Mouse (Mus musculus): ENCODE results near the gene Hoxd10. TPM values are rescaled to one million over a fixed set of nuclear protein-coding genes. Genes with fewer than 3 reads are reported as not detected.
A peak's percentile ranks its signal among the peaks of the same experiment; 100 is the strongest.

The Hoxd10 gene
- total RNA-seq (2014; rRNA removed; ENCODE audit: low replicate concordance) = not detected in 2 replicates
- polyA plus RNA-seq (2015; fragmentation: Nextera tagmentation; extraction: Ambion mirVana) = 0.08 TPM in 1 of 2 replicates, not detected in the other

- 3% methylated on average over 56 of the region's 56 CpGs for WGBS
- no peaks in the 10 kb centered on the region for H3K4me1 ChIP-seq (ENCODE audit: control insufficient read depth, insufficient read depth)
- no peak within 1 kb of the TSS for H3K27ac ChIP-seq (ENCODE audit: low read depth)
- no peaks in the 10 kb centered on the region for H3K9me3 ChIP-seq (replicated peaks; ENCODE audit: control insufficient read depth, low read length)
- no peak within 1 kb of the TSS for H3K9ac ChIP-seq (replicated peaks; ENCODE audit: low read depth, low read length)
- peak; percentile 65; the same call in 1 of the 2 replicates for ATAC-seq (ENCODE audit: insufficient read depth, low read depth)
- TF ChIP-seq CTCF (IDR thresholded peaks at IDR 0.05; ENCODE audit: low read depth) (peak; percentile 40), EP300 (IDR thresholded peaks at IDR 0.05; ENCODE audit: low read depth) (no peak)
- H3K36me3 ChIP-seq (replicated peaks; ENCODE audit: control insufficient read depth, insufficient read depth, low read length) = no peaks in the 10 kb centered on the region
- H3K4me3 ChIP-seq (ENCODE audit: low read depth, low read length) = peak within 1 kb of the TSS; percentile 28
- peak; percentile 58 for DNase-seq (ENCODE audit: low spot score)
- H3K4me2 ChIP-seq (ENCODE audit: low read depth, low read length) = peak within 1 kb of the TSS; percentile 19; the same call in 1 of the 2 replicates
- peaks cover 99% of the 10 kb centered on the region for H3K27me3 ChIP-seq (ENCODE audit: control insufficient read depth, insufficient read depth, low read length)
These were observed at the start of gene Hoxd10 for GRCm38 (mm10) chr2:74691022-74691951. Gene Hoxd10 (plus strand): TSS chr2:74691924.

- no peaks in the 10 kb centered on the region for H3K9me3 ChIP-seq (replicated peaks; ENCODE audit: control insufficient read depth, low read length)
- no peak overlapping the region for H3K4me3 ChIP-seq (ENCODE audit: low read depth, low read length)
- TF ChIP-seq CTCF (IDR thresholded peaks at IDR 0.05; ENCODE audit: low read depth) (no peak), EP300 (IDR thresholded peaks at IDR 0.05; ENCODE audit: low read depth) (no peak)
- H3K27ac ChIP-seq (ENCODE audit: low read depth) = no peak overlapping the region
- DNase-seq (ENCODE audit: low spot score) = no peak
- no peak for ATAC-seq (ENCODE audit: insufficient read depth, low read depth)
- H3K4me2 ChIP-seq (ENCODE audit: low read depth, low read length) = no peak overlapping the region
- H3K36me3 ChIP-seq (replicated peaks; ENCODE audit: control insufficient read depth, insufficient read depth, low read length) = no peaks in the 10 kb centered on the region
- no peak overlapping the region for H3K9ac ChIP-seq (replicated peaks; ENCODE audit: low read depth, low read length)
- H3K27me3 ChIP-seq (ENCODE audit: control insufficient read depth, insufficient read depth, low read length) = peaks cover 26% of the 10 kb centered on the region
- no peaks in the 10 kb centered on the region for H3K4me1 ChIP-seq (ENCODE audit: control insufficient read depth, insufficient read depth)
- WGBS = 60% methylated on average over 5 of the region's 5 CpGs
These were observed 49.3 kb upstream of the Hoxd10 start for GRCm38 (mm10) chr2:74642431-74642830.

- no peak for TF ChIP-seq CTCF (IDR thresholded peaks at IDR 0.05; ENCODE audit: low read depth)
- H3K4me1 ChIP-seq (ENCODE audit: control insufficient read depth, insufficient read depth) = no peaks in the 10 kb centered on the region
- H3K4me2 ChIP-seq (ENCODE audit: low read depth, low read length) = no peak overlapping the region
- no peak overlapping the region for H3K9ac ChIP-seq (replicated peaks; ENCODE audit: low read depth, low read length)
- no peak for DNase-seq (ENCODE audit: low spot score)
- no peaks in the 10 kb centered on the region for H3K36me3 ChIP-seq (replicated peaks; ENCODE audit: control insufficient read depth, insufficient read depth, low read length)
- 86% methylated on average over 3 of the region's 3 CpGs for WGBS
- no peaks in the 10 kb centered on the region for H3K9me3 ChIP-seq (replicated peaks; ENCODE audit: control insufficient read depth, low read length)
- no peak overlapping the region for H3K4me3 ChIP-seq (ENCODE audit: low read depth, low read length)
- ATAC-seq (ENCODE audit: insufficient read depth, low read depth) = no peak
- peaks cover 58% of the 10 kb centered on the region for H3K27me3 ChIP-seq (ENCODE audit: control insufficient read depth, insufficient read depth, low read length)
- no peak overlapping the region for H3K27ac ChIP-seq (ENCODE audit: low read depth)
These were observed 46.1 kb upstream of the Hoxd10 start for GRCm38 (mm10) chr2:74645631-74646030.

- no peak for TF ChIP-seq EP300 (IDR thresholded peaks at IDR 0.05; ENCODE audit: low read depth)
- TF ChIP-seq CTCF (IDR thresholded peaks at IDR 0.05; ENCODE audit: low read depth) = no peak
- no peak overlapping the region for H3K4me2 ChIP-seq (ENCODE audit: low read depth, low read length)
- no peaks in the 10 kb centered on the region for H3K4me1 ChIP-seq (ENCODE audit: control insufficient read depth, insufficient read depth)
- 14% methylated on average over 7 of the region's 7 CpGs for WGBS
- H3K4me3 ChIP-seq (ENCODE audit: low read depth, low read length) = no peak overlapping the region
- no peak for ATAC-seq (ENCODE audit: insufficient read depth, low read depth)
- no peak overlapping the region for H3K9ac ChIP-seq (replicated peaks; ENCODE audit: low read depth, low read length)
- peaks cover 74% of the 10 kb centered on the region for H3K27me3 ChIP-seq (ENCODE audit: control insufficient read depth, insufficient read depth, low read length)
- no peaks in the 10 kb centered on the region for H3K9me3 ChIP-seq (replicated peaks; ENCODE audit: control insufficient read depth, low read length)
- DNase-seq (ENCODE audit: low spot score) = no peak
- no peak overlapping the region for H3K27ac ChIP-seq (ENCODE audit: low read depth)
- no peaks in the 10 kb centered on the region for H3K36me3 ChIP-seq (replicated peaks; ENCODE audit: control insufficient read depth, insufficient read depth, low read length)
These were observed 44.5 kb upstream of the Hoxd10 start for GRCm38 (mm10) chr2:74647082-74647864.

GRCm38 (mm10) chr2:74652996-74653340 is 38.8 kb upstream of the Hoxd10 start:
- no peak overlapping the region for H3K9ac ChIP-seq (replicated peaks; ENCODE audit: low read depth, low read length)
- H3K4me3 ChIP-seq (ENCODE audit: low read depth, low read length) = no peak overlapping the region
- DNase-seq (ENCODE audit: low spot score) = no peak
- no peak overlapping the region for H3K4me2 ChIP-seq (ENCODE audit: low read depth, low read length)
- TF ChIP-seq EP300 (IDR thresholded peaks at IDR 0.05; ENCODE audit: low read depth) = no peak
- no peak for TF ChIP-seq CTCF (IDR thresholded peaks at IDR 0.05; ENCODE audit: low read depth)
- H3K4me1 ChIP-seq (ENCODE audit: control insufficient read depth, insufficient read depth) = no peaks in the 10 kb centered on the region
- H3K36me3 ChIP-seq (replicated peaks; ENCODE audit: control insufficient read depth, insufficient read depth, low read length) = no peaks in the 10 kb centered on the region
- no peak overlapping the region for H3K27ac ChIP-seq (ENCODE audit: low read depth)
- no peak for ATAC-seq (ENCODE audit: insufficient read depth, low read depth)
- H3K27me3 ChIP-seq (ENCODE audit: control insufficient read depth, insufficient read depth, low read length) = peaks cover 94% of the 10 kb centered on the region
- WGBS = 42% methylated on average over 2 of the region's 2 CpGs
- H3K9me3 ChIP-seq (replicated peaks; ENCODE audit: control insufficient read depth, low read length) = no peaks in the 10 kb centered on the region
